Mouse (Mus musculus): Measurements from ENCODE around the gene Treml2. TPM values are rescaled to one million over a fixed set of nuclear protein-coding genes. Genes with fewer than 3 reads are reported as not detected.

Treml2 gene
- polyA plus RNA-seq, 1 experiment from 2014 or later, result 0.52 TPM

GRCm38 (mm10) chr17:48325093-48325492 lies 25.8 kb downstream of the Treml2 start:
- WGBS, result 75% methylated on average over 6 of the region's 6 CpGs

GRCm38 (mm10) chr17:48325638-48326037 lies 26.3 kb downstream of the Treml2 start:
- 73% methylated on average over 11 of the region's 11 CpGs for WGBS
- no peak overlapping the region for H3K9ac ChIP-seq
- ATAC-seq (ENCODE audit: extremely low read depth, insufficient number of reproducible peaks, low FRiP score, low TSS enrichment), result no peak
- H3K4me3 ChIP-seq, result no peak overlapping the region
- no peaks in the 10 kb centered on the region for H3K9me3 ChIP-seq
- no peaks in the 10 kb centered on the region for H3K36me3 ChIP-seq
- no peak overlapping the region for H3K4me2 ChIP-seq
- no peaks in the 10 kb centered on the region for H3K4me1 ChIP-seq
- H3K27me3 ChIP-seq (replicated peaks), result no peaks in the 10 kb centered on the region
- no peak overlapping the region for H3K27ac ChIP-seq (replicated peaks)

More at GRCm38 (mm10) chr17:48325093-48325492, 25.8 kb downstream of the Treml2 start:
- Histone ChIP-seq H3K9me3 (no peaks in the 10 kb centered on the region), H3K4me2 (no peak overlapping the region), H3K4me3 (no peak overlapping the region), H3K36me3 (no peaks in the 10 kb centered on the region), H3K27ac (replicated peaks) (no peak overlapping the region), H3K4me1 (no peaks in the 10 kb centered on the region), H3K9ac (no peak overlapping the region), H3K27me3 (replicated peaks) (0 out of 2 replicates have a peak, but pooled peaks cover 3% of the 10 kb centered on the region)
- no peak for ATAC-seq (ENCODE audit: extremely low read depth, insufficient number of reproducible peaks, low FRiP score, low TSS enrichment)

- ATAC-seq (ENCODE audit: extremely low read depth, insufficient number of reproducible peaks, low FRiP score, low TSS enrichment), result no peak
- no peak overlapping the region for H3K9ac ChIP-seq
- H3K4me3 ChIP-seq, result no peak overlapping the region
- H3K27me3 ChIP-seq (replicated peaks), result no peaks in the 10 kb centered on the region
- no peaks in the 10 kb centered on the region for H3K9me3 ChIP-seq
- no peak overlapping the region for H3K4me2 ChIP-seq
- 62% methylated on average over 4 of the region's 4 CpGs for WGBS
- H3K36me3 ChIP-seq, result no peaks in the 10 kb centered on the region
- no peaks in the 10 kb centered on the region for H3K4me1 ChIP-seq
- no peak overlapping the region for H3K27ac ChIP-seq (replicated peaks)
Measured at GRCm38 (mm10) chr17:48326656-48327055, 27.4 kb downstream of the Treml2 start.

GRCm38 (mm10) chr17:48332524-48332923 lies 33.2 kb downstream of the Treml2 start:
- no peak overlapping the region for H3K9ac ChIP-seq
- no peak overlapping the region for H3K4me2 ChIP-seq
- H3K4me1 ChIP-seq, result peaks cover 4% of the 10 kb centered on the region; the same call in 1 of the 2 replicates
- H3K9me3 ChIP-seq, result no peaks in the 10 kb centered on the region
- no peak overlapping the region for H3K27ac ChIP-seq (replicated peaks)
- no peaks in the 10 kb centered on the region for H3K27me3 ChIP-seq (replicated peaks)
- no peak overlapping the region for H3K4me3 ChIP-seq
- ATAC-seq (ENCODE audit: extremely low read depth, insufficient number of reproducible peaks, low FRiP score, low TSS enrichment), result no peak
- 83% methylated on average over 2 of the region's 2 CpGs for WGBS
- no peaks in the 10 kb centered on the region for H3K36me3 ChIP-seq

- Histone ChIP-seq H3K4me1 (peaks cover 4% of the 10 kb centered on the region; the same call in 1 of the 2 replicates), H3K36me3 (no peaks in the 10 kb centered on the region), H3K4me3 (no peak overlapping the region), H3K9ac (no peak overlapping the region), H3K9me3 (no peaks in the 10 kb centered on the region), H3K27me3 (replicated peaks) (no peaks in the 10 kb centered on the region), H3K27ac (replicated peaks) (no peak overlapping the region), H3K4me2 (no peak overlapping the region)
- ATAC-seq (ENCODE audit: extremely low read depth, insufficient number of reproducible peaks, low FRiP score, low TSS enrichment), result no peak
- WGBS, result 88% methylated on average over 4 of the region's 4 CpGs
Measured at GRCm38 (mm10) chr17:48334186-48334585, 34.9 kb downstream of the Treml2 start.

GRCm38 (mm10) chr17:48336857-48337256 lies 37.6 kb downstream of the Treml2 start:
- no peak overlapping the region for H3K9ac ChIP-seq
- no peaks in the 10 kb centered on the region for H3K9me3 ChIP-seq
- no peaks in the 10 kb centered on the region for H3K27me3 ChIP-seq (replicated peaks)
- no peak overlapping the region for H3K4me2 ChIP-seq
- WGBS, result under 1% methylated on average over 6 of the region's 6 CpGs
- no peak overlapping the region for H3K27ac ChIP-seq (replicated peaks)
- peaks cover 7% of the 10 kb centered on the region; the same call in 1 of the 2 replicates for H3K4me1 ChIP-seq
- ATAC-seq (ENCODE audit: extremely low read depth, insufficient number of reproducible peaks, low FRiP score, low TSS enrichment), result no peak
- no peak overlapping the region for H3K4me3 ChIP-seq
- H3K36me3 ChIP-seq, result no peaks in the 10 kb centered on the region

- no peaks in the 10 kb centered on the region for H3K27me3 ChIP-seq (replicated peaks)
- no peaks in the 10 kb centered on the region for H3K36me3 ChIP-seq
- ATAC-seq (ENCODE audit: extremely low read depth, insufficient number of reproducible peaks, low FRiP score, low TSS enrichment), result no peak
- H3K4me1 ChIP-seq, result 0 out of 2 replicates have a peak, but pooled peaks cover 3% of the 10 kb centered on the region
- no peak overlapping the region for H3K4me2 ChIP-seq
- H3K9me3 ChIP-seq, result no peaks in the 10 kb centered on the region
- no peak overlapping the region for H3K4me3 ChIP-seq
- WGBS, result 60% methylated on average over 1 of the region's 1 CpGs
- H3K9ac ChIP-seq, result no peak overlapping the region
- no peak overlapping the region for H3K27ac ChIP-seq (replicated peaks)
Measured at GRCm38 (mm10) chr17:48340267-48340666, 41.0 kb downstream of the Treml2 start.

GRCm38 (mm10) chr17:48341947-48342346 lies 42.6 kb downstream of the Treml2 start:
- Histone ChIP-seq H3K36me3 (no peaks in the 10 kb centered on the region), H3K9ac (no peak overlapping the region), H3K9me3 (no peaks in the 10 kb centered on the region), H3K27ac (replicated peaks) (no peak overlapping the region), H3K4me3 (no peak overlapping the region), H3K4me1 (0 out of 2 replicates have a peak, but pooled peaks cover 3% of the 10 kb centered on the region), H3K27me3 (replicated peaks) (no peaks in the 10 kb centered on the region; the same call in 1 of the 2 replicates), H3K4me2 (no peak overlapping the region)
- no peak for ATAC-seq (ENCODE audit: extremely low read depth, insufficient number of reproducible peaks, low FRiP score, low TSS enrichment)
- WGBS, result 57% methylated on average over 3 of the region's 3 CpGs

GRCm38 (mm10) chr17:48343065-48343464 lies 43.8 kb downstream of the Treml2 start:
- Histone ChIP-seq H3K27me3 (replicated peaks) (no peaks in the 10 kb centered on the region; the same call in 1 of the 2 replicates), H3K9ac (no peak overlapping the region), H3K9me3 (no peaks in the 10 kb centered on the region), H3K27ac (replicated peaks) (no peak overlapping the region), H3K36me3 (no peaks in the 10 kb centered on the region), H3K4me2 (no peak overlapping the region), H3K4me3 (no peak overlapping the region), H3K4me1 (0 out of 2 replicates have a peak, but pooled peaks cover 3% of the 10 kb centered on the region)
- 68% methylated on average over 2 of the region's 2 CpGs for WGBS
- ATAC-seq (ENCODE audit: extremely low read depth, insufficient number of reproducible peaks, low FRiP score, low TSS enrichment), result no peak

- Histone ChIP-seq H3K4me2 (no peak overlapping the region), H3K36me3 (no peaks in the 10 kb centered on the region), H3K27me3 (replicated peaks) (no peaks in the 10 kb centered on the region; the same call in 1 of the 2 replicates), H3K4me1 (no peaks in the 10 kb centered on the region), H3K4me3 (no peak overlapping the region), H3K9me3 (no peaks in the 10 kb centered on the region), H3K27ac (replicated peaks) (no peak overlapping the region), H3K9ac (no peak overlapping the region)
- 66% methylated on average over 4 of the region's 4 CpGs for WGBS
- no peak for ATAC-seq (ENCODE audit: extremely low read depth, insufficient number of reproducible peaks, low FRiP score, low TSS enrichment)
Measured at GRCm38 (mm10) chr17:48345824-48346223, 46.5 kb downstream of the Treml2 start.

- H3K36me3 ChIP-seq, result no peaks in the 10 kb centered on the region
- H3K4me1 ChIP-seq, result no peaks in the 10 kb centered on the region
- H3K27ac ChIP-seq (replicated peaks), result no peak within 1 kb of the TSS
- H3K9me3 ChIP-seq, result no peaks in the 10 kb centered on the region
- no peak within 1 kb of the TSS for H3K4me3 ChIP-seq
- 64% methylated on average over 5 of the region's 5 CpGs for WGBS
- H3K27me3 ChIP-seq (replicated peaks), result no peaks in the 10 kb centered on the region; the same call in 1 of the 2 replicates
- ATAC-seq (ENCODE audit: extremely low read depth, insufficient number of reproducible peaks, low FRiP score, low TSS enrichment), result no peak
- H3K4me2 ChIP-seq, result no peak within 1 kb of the TSS
- no peak within 1 kb of the TSS for H3K9ac ChIP-seq
Measured at GRCm38 (mm10) chr17:48346231-48346630, 46.9 kb downstream of the Treml2 start, which contains the start of gene Trem2. TSS of gene Trem2 (plus strand) at chr17:48346401.

- H3K4me2 ChIP-seq, result no peak overlapping the region
- H3K4me1 ChIP-seq, result no peaks in the 10 kb centered on the region
- WGBS, result 57% methylated on average over 4 of the region's 4 CpGs
- H3K27ac ChIP-seq (replicated peaks), result no peak overlapping the region
- H3K4me3 ChIP-seq, result no peak overlapping the region
- no peak overlapping the region for H3K9ac ChIP-seq
- H3K27me3 ChIP-seq (replicated peaks), result no peaks in the 10 kb centered on the region; the same call in 1 of the 2 replicates
- ATAC-seq (ENCODE audit: extremely low read depth, insufficient number of reproducible peaks, low FRiP score, low TSS enrichment), result no peak
- no peaks in the 10 kb centered on the region for H3K9me3 ChIP-seq
- no peaks in the 10 kb centered on the region for H3K36me3 ChIP-seq
Measured at GRCm38 (mm10) chr17:48346834-48347233, 47.5 kb downstream of the Treml2 start.
